Mouse (Mus musculus): ENCODE measurements around the gene Gpr22.

DNA sequence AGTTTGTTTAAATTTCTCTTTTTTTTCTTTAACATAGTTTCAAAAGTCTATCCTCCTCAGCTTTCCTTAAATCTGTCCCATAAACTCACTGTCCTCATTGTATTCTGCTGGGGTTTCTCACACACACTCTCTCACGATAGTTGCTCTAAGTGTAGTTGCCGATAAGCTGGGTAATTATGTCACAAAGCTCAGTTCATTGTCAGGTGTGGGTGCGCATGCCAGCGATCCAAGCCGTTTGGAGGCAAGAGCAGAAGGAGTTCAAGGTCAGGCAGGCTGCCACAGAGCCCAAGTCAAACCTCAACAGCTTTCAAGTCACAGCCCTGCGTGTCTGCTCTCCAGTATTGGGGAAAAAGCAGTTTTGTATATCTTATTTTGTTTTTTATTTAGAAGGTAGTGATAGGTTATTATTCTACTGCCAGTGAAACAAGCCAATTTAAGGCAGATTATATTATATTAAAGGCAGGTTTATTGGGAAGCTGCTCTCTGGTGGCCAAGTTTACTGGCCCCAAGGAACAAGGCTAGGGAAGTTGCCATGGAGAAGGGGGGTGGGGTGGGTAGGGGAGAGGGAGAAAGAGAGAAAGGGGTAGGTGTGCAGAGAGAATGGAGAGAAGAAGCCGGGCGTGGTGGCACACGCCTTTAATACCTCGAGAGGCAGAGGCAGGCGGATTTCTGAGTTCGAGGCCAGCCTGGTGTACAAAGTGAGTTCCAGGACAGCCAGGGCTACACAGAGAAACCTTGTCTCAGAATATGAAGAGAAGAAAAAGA lies 11.9 kb upstream of the Gpr22 start:
- TF ChIP-seq CTCF (IDR thresholded peaks at IDR 0.05; ENCODE audit: control insufficient read depth, insufficient read depth, insufficient replicate concordance, low read depth, low read length) (no peak), POLR2A (IDR thresholded peaks at IDR 0.05; ENCODE audit: control insufficient read depth, low read depth, low read length) (no peak)
